Mouse (Mus musculus) kidney, embryonic 15.5 days (tissue): ENCODE results near the gene Dmap1. TPM values are rescaled to one million over a fixed set of nuclear protein-coding genes. Genes with fewer than 3 reads are reported as not detected.
A peak's percentile ranks its signal among the peaks of the same experiment; 100 is the strongest.

Experiments
- ATAC-seq: fragments of 200-750 bp; cut with Nextera tagmentation; replicated peaks from 2 replicates; pipeline ENCODE4 v1.8.0; 2017; ENCODE audit warnings: moderate TSS enrichment; ENCODE audit not compliant: low FRiP score
- H3K27ac ChIP-seq: fragments of 300-500 bp; sonication (generic); 2 replicates; pipeline ENCODE4 v1.5.1; 2015; ENCODE audit warnings: mild to moderate bottlenecking, inconsistent platforms
- H3K27me3 ChIP-seq: fragments of 300-500 bp; sonication (generic); 2 replicates; pipeline ENCODE4 v1.6.1; 2015; ENCODE audit warnings: inconsistent platforms
- H3K36me3 ChIP-seq: fragments of 300-500 bp; sonication (generic); 2 replicates; pipeline ENCODE4 v1.6.1; 2015; ENCODE audit warnings: inconsistent platforms
- H3K4me1 ChIP-seq: fragments of 300-500 bp; sonication (generic); 2 replicates; pipeline ENCODE4 v1.6.1; 2015; ENCODE audit warnings: inconsistent platforms
- H3K4me2 ChIP-seq: fragments of 300-500 bp; sonication (generic); 2 replicates; pipeline ENCODE4 v1.6.1; 2015; ENCODE audit warnings: moderate library complexity, mild to moderate bottlenecking, inconsistent platforms
- H3K4me3 ChIP-seq: fragments of 300-500 bp; sonication (generic); replicated peaks from 2 replicates; pipeline ENCODE4 v1.5.1; 2015; ENCODE audit warnings: mild to moderate bottlenecking, inconsistent platforms
- H3K9ac ChIP-seq: fragments of 300-500 bp; sonication (generic); 2 replicates; pipeline ENCODE4 v1.6.1; 2015; ENCODE audit warnings: mild to moderate bottlenecking, inconsistent platforms
- H3K9me3 ChIP-seq: fragments of 300-500 bp; sonication (generic); replicated peaks from 2 replicates; pipeline ENCODE4 v1.6.1; 2016; ENCODE audit warnings: inconsistent platforms
- WGBS: fragments of 180-500 bp; shearing (Covaris S2); methylation state at CpG from one replicate; pipeline ENCODE4 v1.1.7; 2015; ENCODE audit warnings: mixed read lengths; 5-methylcytosine and 5-hydroxymethylcytosine counted together
- polyA plus RNA-seq: library from polyadenylated mRNA; unstranded; fragments of >200 nt; fragmentation: Nextera tagmentation; extraction: Ambion mirVana; gene quantifications from 2 replicates; pipeline ENCODE4 v1.2.1, GENCODE M21; 2015

Gene Dmap1
- 55.4 and 64.1 TPM in 2 replicates for polyA plus RNA-seq

DNA sequence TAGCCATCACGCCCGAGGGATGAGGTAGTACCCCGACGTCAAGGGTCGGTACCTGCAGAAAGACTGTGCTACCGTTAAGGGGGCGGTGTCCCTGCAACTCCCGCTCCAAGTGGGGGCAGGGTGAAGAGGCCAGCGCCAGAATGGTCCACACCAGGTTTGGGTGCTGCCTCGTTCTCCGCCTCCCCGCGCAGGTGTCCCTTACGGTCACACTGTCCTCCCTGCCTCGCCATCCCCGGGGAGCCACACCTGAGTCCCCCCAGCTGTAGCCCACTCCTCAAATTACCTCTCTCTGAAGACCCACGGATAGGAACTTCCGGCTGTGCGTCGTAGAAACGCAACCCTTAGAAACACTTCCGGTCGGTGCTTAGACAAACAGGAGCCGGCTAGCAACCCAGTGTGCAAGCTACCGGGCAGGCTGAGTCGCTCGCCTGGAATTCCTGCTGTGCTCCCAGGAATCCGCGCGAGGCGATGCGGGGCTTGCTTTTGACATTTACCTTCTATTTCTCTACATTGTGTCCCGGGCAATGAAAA is at the start of gene Dmap1:
TSS of gene Dmap1 (minus strand) at position 343 of the 531 bp plus-strand sequence.
- Histone ChIP-seq H3K9ac (peak within 1 kb of the TSS; percentile 85), H3K4me2 (peak within 1 kb of the TSS; percentile 74), H3K36me3 (peaks cover 39% of the 10 kb centered on the region), H3K4me3 (peak within 1 kb of the TSS; percentile 95), H3K27me3 (no peaks in the 10 kb centered on the region), H3K27ac (peak within 1 kb of the TSS; percentile 62; the same call in 1 of the 2 replicates), H3K9me3 (no peaks in the 10 kb centered on the region), H3K4me1 (peaks cover 15% of the 10 kb centered on the region)
- ATAC-seq, result peak; percentile 81
- under 1% methylated on average over 33 of the region's 33 CpGs for WGBS

DNA sequence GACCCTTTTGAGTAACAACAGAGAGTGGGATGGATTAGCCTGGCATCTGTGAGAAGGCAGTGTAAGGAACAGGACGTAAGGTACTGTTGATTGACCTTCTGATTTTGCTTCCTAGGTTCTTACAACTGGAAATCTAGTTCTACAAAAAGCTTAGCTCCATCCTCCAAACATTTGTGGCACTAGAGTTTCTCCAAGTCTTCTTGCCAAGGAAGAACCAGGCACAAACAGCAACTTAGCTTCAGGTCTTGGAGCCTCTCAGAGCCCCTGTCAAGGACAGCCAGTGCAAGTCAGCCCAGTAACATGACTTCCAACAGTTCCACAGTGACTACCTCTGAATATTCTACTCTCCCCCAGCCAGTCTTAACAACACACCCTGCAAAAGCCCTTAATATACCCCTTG is 42.0 kb upstream of the Dmap1 start, which contains the start of gene Gm12845:
TSS of gene Gm12845 (plus strand) at position 301 of the 400 bp plus-strand sequence.
- 88% methylated on average over 1 of the region's 1 CpGs for WGBS
- Histone ChIP-seq H3K4me2 (no peak within 1 kb of the TSS), H3K9me3 (no peaks in the 10 kb centered on the region), H3K27ac (no peak within 1 kb of the TSS), H3K36me3 (no peaks in the 10 kb centered on the region), H3K27me3 (no peaks in the 10 kb centered on the region), H3K9ac (no peak within 1 kb of the TSS), H3K4me1 (no peaks in the 10 kb centered on the region), H3K4me3 (no peak within 1 kb of the TSS)
- ATAC-seq, result no peak

DNA sequence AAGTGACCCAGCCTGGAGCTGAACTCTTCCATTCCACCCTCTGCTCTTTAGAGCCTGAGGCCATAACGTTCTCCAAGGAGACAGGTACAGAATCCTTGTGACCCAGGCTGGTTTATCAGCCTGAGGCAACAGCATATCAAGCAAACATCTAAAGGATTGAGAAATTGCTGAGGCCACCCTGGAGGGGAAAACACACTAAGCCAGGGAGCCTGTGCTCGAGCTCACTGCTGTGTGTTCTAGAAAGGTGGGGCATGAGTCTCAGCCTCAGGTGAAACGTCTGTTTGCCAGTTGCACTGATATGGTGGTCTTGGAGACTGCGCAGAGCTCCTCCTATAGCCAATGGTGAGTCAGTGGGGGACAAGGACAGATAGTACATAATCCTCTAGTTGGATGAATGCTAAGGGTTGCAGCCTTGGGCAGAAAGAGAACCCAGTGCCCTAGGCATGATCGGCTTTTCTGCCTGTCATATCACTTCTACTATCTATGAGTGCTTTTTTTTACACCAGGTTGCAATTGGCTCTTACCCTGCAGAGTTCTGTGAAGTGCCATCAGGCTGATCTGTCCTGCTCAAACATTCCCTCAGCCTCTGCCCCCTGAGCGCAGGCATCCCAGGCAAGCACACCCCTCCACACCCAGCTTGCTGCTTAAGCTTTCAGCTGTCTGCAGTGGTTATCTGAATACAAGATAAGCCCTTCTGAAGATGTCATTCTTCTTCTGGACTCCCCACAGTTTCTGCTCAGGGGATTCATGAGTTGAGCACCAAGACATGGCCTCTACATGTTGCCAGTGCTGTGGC is 31.4 kb upstream of the Dmap1 start:
- WGBS, result 83% methylated on average over 6 of the region's 6 CpGs
- no peaks in the 10 kb centered on the region for H3K9me3 ChIP-seq
- no peak for ATAC-seq

DNA sequence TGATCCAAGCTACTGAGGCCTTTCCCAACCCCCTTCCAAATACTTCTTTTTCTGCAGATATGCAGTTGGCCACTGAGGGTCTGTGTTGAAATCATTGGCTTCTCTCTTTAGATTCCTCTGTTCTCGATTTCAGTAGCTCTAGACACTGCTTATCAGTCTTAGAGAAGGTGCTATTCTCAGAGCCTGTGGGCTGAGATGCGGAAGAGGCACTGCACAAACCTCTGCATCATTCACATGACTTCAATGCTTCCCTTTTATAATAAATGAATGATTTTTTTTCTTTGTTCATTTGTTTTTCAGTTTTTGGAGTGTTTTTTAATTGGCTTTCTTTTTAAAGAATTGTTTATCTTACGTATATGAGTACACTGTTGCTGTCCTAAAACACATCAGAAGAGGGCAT is 30.2 kb upstream of the Dmap1 start:
- no peak overlapping the region for H3K4me2 ChIP-seq
- no peaks in the 10 kb centered on the region for H3K9me3 ChIP-seq
- H3K4me3 ChIP-seq, result no peak overlapping the region
- H3K27me3 ChIP-seq, result no peaks in the 10 kb centered on the region
- WGBS, result 82% methylated on average over 3 of the region's 3 CpGs
- no peaks in the 10 kb centered on the region for H3K36me3 ChIP-seq
- H3K4me1 ChIP-seq, result no peaks in the 10 kb centered on the region
- no peak overlapping the region for H3K9ac ChIP-seq
- H3K27ac ChIP-seq, result no peak overlapping the region
- ATAC-seq, result no peak

More for the DNA sequence above, 31.4 kb upstream of the Dmap1 start:
- Histone ChIP-seq H3K9ac (no peak overlapping the region), H3K4me3 (no peak overlapping the region), H3K27ac (no peak overlapping the region), H3K4me2 (no peak overlapping the region), H3K4me1 (no peaks in the 10 kb centered on the region), H3K36me3 (no peaks in the 10 kb centered on the region), H3K27me3 (no peaks in the 10 kb centered on the region)

DNA sequence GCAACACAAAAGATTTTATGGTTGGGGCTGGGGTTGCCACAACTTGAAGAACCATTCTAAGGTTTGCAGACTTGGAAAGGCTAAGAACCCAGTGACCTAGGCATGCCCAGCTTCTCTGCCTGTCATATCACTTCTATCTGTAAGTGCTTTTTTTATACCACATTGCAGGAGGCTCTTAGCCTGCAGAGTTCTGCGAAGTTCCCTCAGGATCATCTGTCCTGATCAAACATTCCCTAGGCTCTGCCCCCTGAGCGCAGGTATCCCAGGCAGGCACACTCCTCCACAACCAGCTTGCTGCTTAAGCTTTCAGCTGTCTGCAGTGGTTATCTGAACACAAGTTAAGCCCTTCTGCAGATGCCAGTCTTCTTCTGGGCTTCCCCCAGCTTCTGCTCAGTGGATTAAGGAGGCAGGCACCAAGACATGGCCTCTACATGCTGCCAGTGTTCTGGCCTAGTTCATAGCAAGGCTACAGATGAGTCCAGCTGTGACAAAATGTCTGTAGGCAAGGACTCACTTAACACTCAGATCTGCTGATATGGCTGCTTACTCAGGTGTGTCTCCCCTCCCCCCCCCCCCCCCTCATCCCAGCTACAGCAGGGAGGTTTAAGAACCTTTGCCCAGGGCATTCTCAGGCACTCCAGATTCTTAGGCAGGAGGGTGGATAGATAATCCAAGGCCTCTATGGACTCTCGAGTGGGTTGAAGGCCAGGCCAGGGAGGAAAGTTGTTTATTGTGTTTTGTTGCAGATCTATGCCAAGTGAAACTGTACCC is 26.9 kb upstream of the Dmap1 start:
- H3K4me1 ChIP-seq, result no peaks in the 10 kb centered on the region
- H3K27me3 ChIP-seq, result no peaks in the 10 kb centered on the region
- H3K36me3 ChIP-seq, result no peaks in the 10 kb centered on the region
- no peak overlapping the region for H3K4me2 ChIP-seq
- H3K4me3 ChIP-seq, result no peak overlapping the region
- WGBS, result 54% methylated on average over 3 of the region's 3 CpGs
- no peak overlapping the region for H3K9ac ChIP-seq
- H3K27ac ChIP-seq, result no peak overlapping the region
- H3K9me3 ChIP-seq, result no peaks in the 10 kb centered on the region
- no peak for ATAC-seq

DNA sequence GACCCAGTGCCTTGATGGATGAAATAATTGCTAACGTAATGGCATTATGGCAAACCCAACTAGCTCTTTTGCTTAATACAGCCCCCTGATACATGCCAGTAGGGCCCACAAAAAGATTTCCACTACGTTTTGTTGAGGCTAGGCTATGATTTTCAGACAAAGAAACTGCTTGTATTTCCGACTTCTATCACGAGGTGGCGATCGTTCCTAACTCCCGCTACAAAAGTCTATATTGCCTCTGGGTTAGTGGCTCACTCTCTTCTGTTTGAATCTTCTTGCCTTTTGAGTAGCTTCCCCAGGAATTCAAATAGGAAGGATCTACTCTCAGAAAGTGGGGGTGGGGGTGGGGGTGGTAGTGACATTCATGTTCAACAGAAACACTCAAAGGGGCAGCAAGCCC is 23.3 kb upstream of the Dmap1 start:
- H3K4me3 ChIP-seq, result no peak overlapping the region
- 4% methylated on average over 7 of the region's 7 CpGs for WGBS
- H3K4me1 ChIP-seq, result no peaks in the 10 kb centered on the region
- H3K27ac ChIP-seq, result no peak overlapping the region
- H3K4me2 ChIP-seq, result no peak overlapping the region
- H3K36me3 ChIP-seq, result no peaks in the 10 kb centered on the region
- H3K9me3 ChIP-seq, result no peaks in the 10 kb centered on the region
- H3K27me3 ChIP-seq, result no peaks in the 10 kb centered on the region
- H3K9ac ChIP-seq, result no peak overlapping the region
- ATAC-seq, result no peak

DNA sequence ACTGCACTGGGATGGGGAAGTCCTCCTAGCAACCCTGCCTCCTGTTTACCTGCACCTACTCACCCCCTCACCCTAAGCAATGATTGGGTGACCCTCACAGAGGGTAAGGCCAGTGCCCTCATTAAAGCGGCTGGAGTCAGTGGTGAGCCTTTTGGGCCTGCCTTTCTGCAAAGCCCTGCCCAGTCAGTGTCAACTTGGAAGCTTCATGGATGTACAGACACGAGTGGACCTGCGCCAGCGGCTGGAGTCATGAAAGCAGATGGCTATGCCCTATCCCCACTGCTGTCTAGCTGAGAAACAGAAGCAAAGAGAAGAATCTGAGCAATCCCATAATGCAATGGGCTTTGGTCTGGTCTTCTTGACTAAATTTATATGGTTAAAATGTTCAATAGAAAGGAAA is 4.3 kb upstream of the Dmap1 start:
- no peak for ATAC-seq
- no peak overlapping the region for H3K4me3 ChIP-seq
- H3K36me3 ChIP-seq, result no peaks in the 10 kb centered on the region
- H3K9ac ChIP-seq, result no peak overlapping the region
- no peaks in the 10 kb centered on the region for H3K27me3 ChIP-seq
- H3K4me1 ChIP-seq, result peaks cover 9% of the 10 kb centered on the region
- 87% methylated on average over 4 of the region's 4 CpGs for WGBS
- H3K27ac ChIP-seq, result no peak overlapping the region
- no peaks in the 10 kb centered on the region for H3K9me3 ChIP-seq
- H3K4me2 ChIP-seq, result no peak overlapping the region

DNA sequence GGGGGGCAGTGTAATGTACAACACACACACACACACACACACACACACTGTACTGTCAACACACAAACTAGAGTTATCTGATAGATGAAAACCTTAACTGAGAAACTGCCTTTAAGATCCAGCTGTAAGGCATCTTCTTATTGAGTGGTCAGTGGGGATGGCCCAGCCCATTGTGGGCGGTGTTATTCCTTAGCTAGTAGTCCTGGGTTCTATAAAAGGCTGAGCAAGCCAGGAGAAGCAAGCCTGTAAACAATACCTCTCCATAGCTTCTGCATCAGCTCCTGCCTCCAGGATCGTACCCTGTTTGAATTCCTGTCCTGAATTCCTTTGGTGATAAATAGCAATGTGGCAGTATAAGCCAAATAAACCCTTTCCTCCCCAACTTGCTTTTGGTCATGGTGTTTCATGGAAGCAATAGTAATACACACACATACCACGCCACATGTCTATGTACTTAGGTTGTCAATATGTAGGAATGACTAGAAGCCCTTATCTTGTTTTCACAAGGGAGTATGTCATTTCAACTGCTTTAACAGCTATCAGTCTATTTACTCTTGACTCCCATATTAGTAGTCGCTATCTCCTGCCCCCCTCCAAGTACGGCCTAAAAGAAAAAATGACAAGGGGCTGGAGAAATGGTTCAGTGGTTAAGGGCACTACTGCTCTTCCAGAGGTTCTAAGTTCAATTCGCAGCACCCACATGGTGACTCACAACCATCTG is 1.1 kb upstream of the Dmap1 start:
- 79% methylated on average over 6 of the region's 6 CpGs for WGBS
- no peak for ATAC-seq
- H3K27ac ChIP-seq, result no peak overlapping the region
- no peaks in the 10 kb centered on the region for H3K27me3 ChIP-seq
- H3K4me1 ChIP-seq, result peaks cover 15% of the 10 kb centered on the region
- H3K4me3 ChIP-seq, result no peak overlapping the region
- no peak overlapping the region for H3K9ac ChIP-seq
- H3K36me3 ChIP-seq, result peaks cover 27% of the 10 kb centered on the region
- H3K4me2 ChIP-seq, result peak overlapping the region; percentile 74; the same call in 1 of the 2 replicates
- H3K9me3 ChIP-seq, result no peaks in the 10 kb centered on the region

DNA sequence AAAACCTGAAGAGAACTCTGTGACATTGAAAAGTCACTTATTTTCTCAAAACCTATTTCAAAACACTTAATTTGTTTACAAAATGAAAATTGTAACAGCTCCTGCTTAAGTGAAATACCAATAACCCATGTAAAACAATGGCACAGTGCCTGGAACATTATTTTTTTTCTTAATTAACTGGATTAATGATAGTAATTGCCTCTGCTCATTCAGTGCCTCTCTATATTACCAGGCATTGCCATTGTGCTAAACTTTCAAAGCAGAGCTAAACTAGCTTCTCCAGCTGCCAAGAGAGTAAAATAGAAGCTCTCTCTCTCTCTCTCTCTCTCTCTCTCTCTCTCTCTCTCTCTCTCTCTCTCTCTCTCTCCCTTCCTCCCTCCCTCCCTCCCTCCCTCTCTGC is 390 bp upstream of the Dmap1 start:
- no peak for ATAC-seq
- H3K27me3 ChIP-seq, result no peaks in the 10 kb centered on the region
- H3K4me3 ChIP-seq, result peak overlapping the region; percentile 95
- peak overlapping the region; percentile 74 for H3K4me2 ChIP-seq
- no peaks in the 10 kb centered on the region for H3K9me3 ChIP-seq
- peaks cover 35% of the 10 kb centered on the region for H3K36me3 ChIP-seq
- H3K27ac ChIP-seq, result peak overlapping the region; percentile 62; the same call in 1 of the 2 replicates
- peak overlapping the region; percentile 85; the same call in 1 of the 2 replicates for H3K9ac ChIP-seq
- peaks cover 15% of the 10 kb centered on the region for H3K4me1 ChIP-seq

DNA sequence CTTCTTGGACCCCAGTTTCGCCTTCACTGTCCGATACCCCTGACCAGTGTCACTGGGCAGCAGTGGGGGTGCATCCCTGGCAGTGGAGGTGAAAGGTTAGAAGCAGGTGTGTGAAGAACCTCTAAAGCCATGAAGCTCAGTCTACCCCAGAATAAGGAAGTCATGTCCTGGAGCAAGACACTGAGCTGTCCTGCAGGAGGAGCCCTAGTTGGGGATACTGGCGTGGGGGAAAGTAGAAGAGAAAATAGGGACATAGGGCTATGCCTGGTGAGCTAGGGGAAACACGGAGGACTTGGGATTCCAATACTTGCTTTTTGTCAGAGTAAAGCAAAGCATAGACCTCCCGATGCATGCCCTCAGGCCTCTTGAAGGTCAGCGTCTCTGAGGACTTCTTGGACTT is 1.1 kb downstream of the Dmap1 start:
- Histone ChIP-seq H3K36me3 (peaks cover 48% of the 10 kb centered on the region), H3K27me3 (no peaks in the 10 kb centered on the region), H3K4me1 (peaks cover 15% of the 10 kb centered on the region), H3K9me3 (no peaks in the 10 kb centered on the region), H3K27ac (no peak overlapping the region), H3K4me3 (peak overlapping the region; percentile 95), H3K9ac (no peak overlapping the region), H3K4me2 (peak overlapping the region; percentile 74)
- no peak for ATAC-seq
- WGBS, result 76% methylated on average over 6 of the region's 6 CpGs

DNA sequence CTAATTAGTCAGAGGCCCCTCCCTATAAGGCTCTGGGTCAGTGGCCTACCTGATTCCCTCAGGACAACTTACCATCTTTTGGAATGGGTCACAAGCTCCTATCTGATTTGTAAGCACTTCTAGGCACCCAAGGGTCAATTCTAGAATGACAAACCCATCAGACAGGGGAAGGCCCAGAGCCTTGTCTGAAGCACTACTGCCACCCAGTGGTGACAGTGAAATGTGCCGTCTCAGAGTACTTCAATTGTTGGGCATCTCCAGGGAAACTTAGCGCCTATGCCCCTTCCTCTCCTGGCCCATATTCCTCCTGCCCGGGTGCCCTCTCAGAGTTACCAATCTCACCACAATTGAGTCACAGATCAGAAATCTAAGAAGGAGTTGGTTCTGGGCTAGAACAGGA is 5.2 kb downstream of the Dmap1 start:
- H3K9ac ChIP-seq, result no peak overlapping the region
- 21% methylated on average over 3 of the region's 3 CpGs for WGBS
- no peaks in the 10 kb centered on the region for H3K27me3 ChIP-seq
- H3K36me3 ChIP-seq, result peaks cover 78% of the 10 kb centered on the region
- H3K9me3 ChIP-seq, result no peaks in the 10 kb centered on the region
- H3K27ac ChIP-seq, result no peak overlapping the region
- H3K4me3 ChIP-seq, result no peak overlapping the region
- no peak overlapping the region for H3K4me2 ChIP-seq
- ATAC-seq, result no peak
- peaks cover 11% of the 10 kb centered on the region for H3K4me1 ChIP-seq
